Mouse (Mus musculus) kidney, adult 2 months (tissue): ENCODE results near the gene Ptpra. TPM values are rescaled to one million over a fixed set of nuclear protein-coding genes. Genes with fewer than 3 reads are reported as not detected.

ENCODE experiments used
- DNase-seq: peaks from one replicate; pipeline ENCODE4 v3.0.0; 2021
- H3K27ac ChIP-seq: fragments of 200-500 bp; 2 replicates; pipeline ENCODE4 v1.5.1; 2012; ENCODE audit warnings: low read depth, low read length, control low read depth, inconsistent platforms; ENCODE audit not compliant: insufficient read depth
- H3K27me3 ChIP-seq: fragments of 200-500 bp; replicated peaks from 2 replicates; pipeline ENCODE4 v1.6.1; 2012; ENCODE audit warnings: mild to moderate bottlenecking, moderate library complexity, low read length, inconsistent platforms; ENCODE audit not compliant: control insufficient read depth, insufficient read depth
- H3K36me3 ChIP-seq: fragments of 200-500 bp; 2 replicates; pipeline ENCODE4 v1.6.1; 2012; ENCODE audit warnings: mild to moderate bottlenecking, moderate library complexity, low read length, inconsistent platforms; ENCODE audit not compliant: control insufficient read depth, insufficient read depth
- H3K4me1 ChIP-seq: fragments of 200-500 bp; 2 replicates; pipeline ENCODE4 v1.6.1; 2011; ENCODE audit warnings: low read length; ENCODE audit not compliant: control insufficient read depth, insufficient read depth
- H3K4me3 ChIP-seq: fragments of 200-500 bp; 2 replicates; pipeline ENCODE4 v1.5.1; 2011; ENCODE audit warnings: mild to moderate bottlenecking, low read depth, low read length, control low read depth; ENCODE audit not compliant: insufficient read depth
- CTCF ChIP-seq: fragments of 200-500 bp; conservative IDR thresholded peaks from 2 replicates; pipeline ENCODE4 v1.5.1; 2011; ENCODE audit warnings: low read depth, mild to moderate bottlenecking, control low read depth, low read length, moderate library complexity, mixed read lengths; ENCODE audit not compliant: insufficient read depth, insufficient read length
- POLR2A ChIP-seq: fragments of 200-500 bp; IDR thresholded peaks from one replicate; pipeline ENCODE4 v1.6.1; 2011; ENCODE audit warnings: low read depth, low read length, control low read depth
- WGBS: fragments of 180-500 bp; shearing (Covaris S2); methylation state at CpG from one replicate; pipeline ENCODE4 v1.1.7; 2018; 5-methylcytosine and 5-hydroxymethylcytosine counted together
- polyA plus RNA-seq: library from polyadenylated mRNA; depleted of rRNA; stranded (reverse); fragments of >200 nt; gene quantifications from 2 replicates; pipeline ENCODE4 v1.2.3, GENCODE M21; 2012

Gene Ptpra
- polyA plus RNA-seq, 1 experiment, result 49.9 TPM

- DNase-seq, result no peak
- Histone ChIP-seq H3K4me1 (no peaks in the 10 kb centered on the region), H3K36me3 (no peaks in the 10 kb centered on the region), H3K27me3 (no peaks in the 10 kb centered on the region), H3K4me3 (no peak overlapping the region), H3K27ac (no peak overlapping the region)
- TF ChIP-seq CTCF (no peak), POLR2A (no peak)
- WGBS, result 61% methylated on average over 3 of the region's 3 CpGs
Measured at GRCm38 (mm10) chr2:130430484-130430883, 19.6 kb upstream of the Ptpra start.

GRCm38 (mm10) chr2:130432157-130432556 is 17.9 kb upstream of the Ptpra start:
- TF ChIP-seq CTCF, result no peak
- no peak for TF ChIP-seq POLR2A
- H3K27me3 ChIP-seq, result no peaks in the 10 kb centered on the region
- H3K4me3 ChIP-seq, result no peak overlapping the region
- H3K4me1 ChIP-seq, result no peaks in the 10 kb centered on the region
- WGBS, result 88% methylated on average over 3 of the region's 3 CpGs
- no peak for DNase-seq
- H3K27ac ChIP-seq, result no peak overlapping the region
- H3K36me3 ChIP-seq, result no peaks in the 10 kb centered on the region

DNA sequence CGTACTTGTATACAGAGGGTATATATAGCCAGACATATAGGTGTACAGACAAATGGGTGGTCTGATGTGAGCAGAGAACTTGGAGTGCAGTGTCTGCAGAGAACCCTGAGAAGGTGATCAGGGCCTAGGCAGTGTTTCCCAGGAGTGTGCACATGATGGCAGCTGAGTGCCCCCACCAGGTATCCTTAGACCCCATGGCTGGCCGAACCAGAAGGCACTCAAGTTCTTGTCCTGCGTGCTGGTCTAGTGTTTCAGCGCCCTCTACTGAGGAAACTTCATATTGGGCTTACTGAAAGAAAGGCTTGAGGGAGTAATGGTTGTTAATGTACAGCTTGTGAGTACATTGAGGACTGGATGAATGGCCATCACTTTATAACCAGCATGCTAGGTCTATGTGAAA is 16.9 kb upstream of the Ptpra start:
- Histone ChIP-seq H3K27ac (no peak overlapping the region), H3K4me1 (no peaks in the 10 kb centered on the region), H3K27me3 (no peaks in the 10 kb centered on the region), H3K36me3 (no peaks in the 10 kb centered on the region), H3K4me3 (no peak overlapping the region)
- 20% methylated on average over 4 of the region's 4 CpGs for WGBS
- peak; percentile 66 for DNase-seq
- TF ChIP-seq POLR2A (no peak), CTCF (peak; percentile 51)

- no peak overlapping the region for H3K27ac ChIP-seq
- no peaks in the 10 kb centered on the region for H3K27me3 ChIP-seq
- no peak for DNase-seq
- WGBS, result 95% methylated on average over 1 of the region's 1 CpGs
- no peaks in the 10 kb centered on the region for H3K4me1 ChIP-seq
- no peak overlapping the region for H3K4me3 ChIP-seq
- no peak for TF ChIP-seq CTCF
- no peak for TF ChIP-seq POLR2A
- no peaks in the 10 kb centered on the region for H3K36me3 ChIP-seq
Measured at GRCm38 (mm10) chr2:130436769-130437168, 13.3 kb upstream of the Ptpra start.

GRCm38 (mm10) chr2:130438861-130439260 is 11.2 kb upstream of the Ptpra start:
- no peak for TF ChIP-seq CTCF
- TF ChIP-seq POLR2A, result no peak
- H3K4me1 ChIP-seq, result no peaks in the 10 kb centered on the region
- H3K4me3 ChIP-seq, result no peak overlapping the region
- no peak for DNase-seq
- WGBS, result 94% methylated on average over 3 of the region's 3 CpGs
- no peak overlapping the region for H3K27ac ChIP-seq
- no peaks in the 10 kb centered on the region for H3K27me3 ChIP-seq
- no peaks in the 10 kb centered on the region for H3K36me3 ChIP-seq

- Histone ChIP-seq H3K27ac (no peak overlapping the region), H3K27me3 (no peaks in the 10 kb centered on the region), H3K4me3 (no peak overlapping the region), H3K36me3 (no peaks in the 10 kb centered on the region), H3K4me1 (no peaks in the 10 kb centered on the region)
- no peak for TF ChIP-seq CTCF
- no peak for DNase-seq
- 94% methylated on average over 4 of the region's 4 CpGs for WGBS
Measured at GRCm38 (mm10) chr2:130439840-130440480, 10.1 kb upstream of the Ptpra start.

DNA sequence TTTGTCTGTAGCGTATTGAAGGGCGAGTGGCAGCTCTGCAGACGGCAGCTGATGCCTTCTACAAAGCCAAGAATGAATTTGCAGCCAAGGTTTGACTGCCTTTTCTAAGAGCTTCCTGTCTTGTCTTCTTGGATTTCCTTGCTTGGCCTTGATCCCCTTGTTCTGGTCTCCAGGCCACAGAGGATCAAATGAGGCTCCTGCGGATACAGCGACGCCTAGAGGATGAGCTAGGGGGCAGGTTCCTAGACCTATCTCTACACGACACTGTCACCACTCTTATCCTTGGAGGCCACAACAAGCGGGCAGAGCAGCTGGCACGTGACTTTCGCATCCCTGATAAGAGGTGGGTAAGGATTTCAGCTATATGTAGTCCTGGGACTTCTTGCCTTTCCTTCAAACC is 7.9 kb upstream of the Ptpra start:
- no peak for DNase-seq
- TF ChIP-seq CTCF (no peak), POLR2A (no peak)
- WGBS, result 87% methylated on average over 10 of the region's 10 CpGs
- Histone ChIP-seq H3K27me3 (no peaks in the 10 kb centered on the region), H3K36me3 (no peaks in the 10 kb centered on the region), H3K4me3 (no peak overlapping the region), H3K4me1 (0 out of 2 replicates have a peak, but pooled peaks cover 3% of the 10 kb centered on the region), H3K27ac (no peak overlapping the region)

- Histone ChIP-seq H3K27me3 (no peaks in the 10 kb centered on the region), H3K36me3 (no peaks in the 10 kb centered on the region), H3K4me3 (no peak overlapping the region), H3K27ac (no peak overlapping the region), H3K4me1 (peaks cover 17% of the 10 kb centered on the region)
- DNase-seq, result no peak
- no peak for TF ChIP-seq POLR2A
- TF ChIP-seq CTCF, result no peak
Measured at GRCm38 (mm10) chr2:130448449-130448848, 1.6 kb upstream of the Ptpra start.
